Mouse (Mus musculus): ENCODE measurements around the gene Tmem171. TPM values are rescaled to one million over a fixed set of nuclear protein-coding genes. Genes with fewer than 3 reads are reported as not detected.

The Tmem171 gene
- polyA plus RNA-seq, 1 experiment = 0.10 TPM

GRCm38 (mm10) chr13:98699051-98699744 is 4.6 kb upstream of the Tmem171 start:
- TF ChIP-seq CTCF (IDR thresholded peaks at IDR 0.05; ENCODE audit: extremely low read depth, insufficient read depth, low read length) (no peak), POLR2A (IDR thresholded peaks at IDR 0.05; ENCODE audit: extremely low read depth, insufficient read depth, low read length) (no peak)
- H3K4me1 ChIP-seq (ENCODE audit: control insufficient read depth, insufficient read depth, low read length) = no peaks in the 10 kb centered on the region
- no peak overlapping the region for H3K27ac ChIP-seq (ENCODE audit: insufficient read depth, low read length)
- no peak overlapping the region for H3K4me3 ChIP-seq (ENCODE audit: insufficient read depth, low read length)

DNA sequence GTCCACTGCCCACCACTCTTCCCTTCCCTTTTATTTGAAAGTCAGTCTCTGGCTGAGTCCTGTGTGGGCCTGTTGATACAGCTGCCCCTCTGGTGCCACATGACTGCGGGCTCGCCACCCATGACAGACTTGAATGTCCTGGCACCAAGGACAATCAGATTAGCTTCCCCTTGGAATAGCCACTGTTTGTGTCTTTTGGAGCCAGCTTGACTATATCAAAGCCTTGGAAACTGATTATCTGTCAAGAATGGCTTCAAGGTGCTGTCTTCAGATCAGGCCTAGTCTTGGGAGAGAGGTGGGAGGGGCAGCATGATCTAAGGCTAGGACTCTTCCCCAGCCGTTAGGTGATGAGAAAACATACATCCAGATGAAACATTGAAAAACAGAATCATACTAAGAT is 2.1 kb upstream of the Tmem171 start:
- no peak overlapping the region for H3K4me3 ChIP-seq (ENCODE audit: insufficient read depth, low read length)
- H3K4me1 ChIP-seq (ENCODE audit: control insufficient read depth, insufficient read depth, low read length) = no peaks in the 10 kb centered on the region
- TF ChIP-seq CTCF (IDR thresholded peaks at IDR 0.05; ENCODE audit: extremely low read depth, insufficient read depth, low read length) = no peak
- TF ChIP-seq POLR2A (IDR thresholded peaks at IDR 0.05; ENCODE audit: extremely low read depth, insufficient read depth, low read length) = no peak
- no peak overlapping the region for H3K27ac ChIP-seq (ENCODE audit: insufficient read depth, low read length)

- TF ChIP-seq CTCF (IDR thresholded peaks at IDR 0.05; ENCODE audit: extremely low read depth, insufficient read depth, low read length) = no peak
- no peak for TF ChIP-seq POLR2A (IDR thresholded peaks at IDR 0.05; ENCODE audit: extremely low read depth, insufficient read depth, low read length)
- Histone ChIP-seq H3K4me1 (ENCODE audit: control insufficient read depth, insufficient read depth, low read length) (no peaks in the 10 kb centered on the region), H3K27ac (ENCODE audit: insufficient read depth, low read length) (no peak overlapping the region), H3K4me3 (ENCODE audit: insufficient read depth, low read length) (no peak overlapping the region)
Measured at GRCm38 (mm10) chr13:98695546-98695945, 912 bp upstream of the Tmem171 start.

DNA sequence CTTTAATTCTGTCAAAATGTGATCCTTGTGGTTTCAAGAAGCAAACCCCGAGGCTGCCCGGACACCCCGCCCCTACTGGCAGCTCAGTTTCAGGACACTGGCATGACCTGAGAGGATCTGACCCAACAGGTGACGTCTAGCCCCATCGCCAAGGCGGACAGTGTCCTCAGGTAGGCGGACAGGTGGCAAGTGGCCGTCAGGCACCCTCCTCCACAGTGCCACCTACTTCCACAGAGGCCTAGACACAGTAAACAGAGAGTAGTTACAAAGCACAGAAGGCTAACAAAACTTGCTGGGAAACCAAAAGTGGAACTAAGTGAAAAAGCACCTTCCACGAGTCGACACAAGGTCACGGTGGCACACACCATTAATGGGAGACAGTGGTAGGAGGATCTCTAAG is 1.3 kb downstream of the Tmem171 start:
- H3K27ac ChIP-seq (ENCODE audit: insufficient read depth, low read length) = no peak overlapping the region
- H3K4me3 ChIP-seq (ENCODE audit: insufficient read depth, low read length) = no peak overlapping the region
- TF ChIP-seq POLR2A (IDR thresholded peaks at IDR 0.05; ENCODE audit: extremely low read depth, insufficient read depth, low read length) = no peak
- TF ChIP-seq CTCF (IDR thresholded peaks at IDR 0.05; ENCODE audit: extremely low read depth, insufficient read depth, low read length) = no peak
- no peaks in the 10 kb centered on the region for H3K4me1 ChIP-seq (ENCODE audit: control insufficient read depth, insufficient read depth, low read length)

DNA sequence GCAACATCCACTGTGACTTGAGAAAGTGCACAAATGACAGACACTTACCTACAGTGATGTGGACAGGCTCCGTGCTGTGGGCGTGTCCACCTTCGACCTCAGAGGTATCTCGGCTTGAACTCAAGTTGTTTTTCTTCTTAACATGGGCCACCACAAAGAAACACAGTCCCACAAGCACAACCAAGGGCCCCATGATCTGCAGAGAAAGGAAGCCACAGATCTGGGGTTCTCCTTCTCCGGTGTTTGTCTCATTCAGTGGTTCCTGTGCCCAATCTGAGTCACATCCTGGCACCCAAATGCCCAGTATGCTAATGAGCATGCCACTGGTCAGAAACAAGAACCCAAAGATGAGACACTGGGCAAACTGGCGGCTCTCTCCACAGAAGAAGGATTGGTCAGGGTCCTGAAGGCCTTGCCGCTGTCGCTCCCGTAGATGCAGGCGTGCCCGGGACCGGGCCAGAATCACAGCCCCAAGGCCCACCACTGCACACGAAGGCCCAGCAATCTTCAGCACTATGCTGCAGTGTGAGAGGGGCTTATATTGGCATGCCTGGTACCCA is 2.6 kb downstream of the Tmem171 start:
- H3K4me1 ChIP-seq (ENCODE audit: control insufficient read depth, insufficient read depth, low read length) = no peaks in the 10 kb centered on the region
- no peak overlapping the region for H3K4me3 ChIP-seq (ENCODE audit: insufficient read depth, low read length)
- H3K27ac ChIP-seq (ENCODE audit: insufficient read depth, low read length) = no peak overlapping the region
- no peak for TF ChIP-seq POLR2A (IDR thresholded peaks at IDR 0.05; ENCODE audit: extremely low read depth, insufficient read depth, low read length)
- no peak for TF ChIP-seq CTCF (IDR thresholded peaks at IDR 0.05; ENCODE audit: extremely low read depth, insufficient read depth, low read length)

- H3K27ac ChIP-seq (ENCODE audit: insufficient read depth, low read length) = no peak overlapping the region
- H3K4me3 ChIP-seq (ENCODE audit: insufficient read depth, low read length) = no peak overlapping the region
- TF ChIP-seq POLR2A (IDR thresholded peaks at IDR 0.05; ENCODE audit: extremely low read depth, insufficient read depth, low read length) (no peak), CTCF (IDR thresholded peaks at IDR 0.05; ENCODE audit: extremely low read depth, insufficient read depth, low read length) (no peak)
- no peaks in the 10 kb centered on the region for H3K4me1 ChIP-seq (ENCODE audit: control insufficient read depth, insufficient read depth, low read length)
Measured at GRCm38 (mm10) chr13:98690886-98691285, 3.7 kb downstream of the Tmem171 start.

GRCm38 (mm10) chr13:98689605-98690290 is 4.9 kb downstream of the Tmem171 start:
- H3K4me1 ChIP-seq (ENCODE audit: control insufficient read depth, insufficient read depth, low read length) = no peaks in the 10 kb centered on the region
- TF ChIP-seq CTCF (IDR thresholded peaks at IDR 0.05; ENCODE audit: extremely low read depth, insufficient read depth, low read length) (no peak), POLR2A (IDR thresholded peaks at IDR 0.05; ENCODE audit: extremely low read depth, insufficient read depth, low read length) (no peak)
- no peak overlapping the region for H3K27ac ChIP-seq (ENCODE audit: insufficient read depth, low read length)

GRCm38 (mm10) chr13:98687931-98688330 is 6.7 kb downstream of the Tmem171 start:
- no peaks in the 10 kb centered on the region for H3K4me1 ChIP-seq (ENCODE audit: control insufficient read depth, insufficient read depth, low read length)
- H3K4me3 ChIP-seq (ENCODE audit: insufficient read depth, low read length) = no peak overlapping the region
- H3K27ac ChIP-seq (ENCODE audit: insufficient read depth, low read length) = no peak overlapping the region
- TF ChIP-seq CTCF (IDR thresholded peaks at IDR 0.05; ENCODE audit: extremely low read depth, insufficient read depth, low read length) = no peak
- no peak for TF ChIP-seq POLR2A (IDR thresholded peaks at IDR 0.05; ENCODE audit: extremely low read depth, insufficient read depth, low read length)

More at GRCm38 (mm10) chr13:98689605-98690290, 4.9 kb downstream of the Tmem171 start:
- H3K4me3 ChIP-seq (ENCODE audit: insufficient read depth, low read length) = no peak overlapping the region

DNA sequence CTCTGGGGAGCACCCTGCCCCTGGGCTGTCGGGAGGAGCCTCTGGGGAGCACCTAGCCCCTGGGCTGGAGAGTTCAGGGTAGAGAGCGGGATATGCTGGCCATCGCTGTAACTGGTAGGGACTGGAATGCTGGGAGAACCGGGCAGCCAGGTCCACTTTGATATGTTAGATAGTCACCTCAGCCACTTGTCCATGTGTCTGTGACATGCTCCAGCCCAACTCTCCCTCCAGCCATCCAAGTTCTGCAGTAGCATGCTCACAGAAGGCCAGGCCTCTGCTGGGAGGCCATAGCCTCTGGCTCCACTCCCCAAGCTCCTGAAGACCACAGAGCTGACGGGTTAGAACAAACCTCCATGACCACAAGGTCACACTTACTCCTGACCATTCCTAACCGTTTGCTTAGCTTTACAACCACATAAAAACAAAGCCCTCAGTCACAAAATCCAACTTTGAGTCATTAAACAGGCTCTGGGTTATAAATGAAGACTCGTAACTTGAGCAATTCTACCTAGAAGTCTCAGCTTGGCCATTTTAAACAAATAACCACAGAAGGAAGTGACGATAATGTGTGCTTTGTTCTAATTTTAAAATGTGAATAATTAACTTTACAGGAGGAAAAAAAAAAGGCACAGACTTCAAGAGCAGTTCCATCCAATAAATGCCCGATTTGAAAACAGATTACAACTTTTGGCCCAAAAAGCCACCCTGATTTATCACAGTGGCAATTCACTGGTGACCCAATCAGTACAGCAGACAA is 10.3 kb downstream of the Tmem171 start:
- Histone ChIP-seq H3K4me1 (ENCODE audit: control insufficient read depth, insufficient read depth, low read length) (no peaks in the 10 kb centered on the region), H3K4me3 (ENCODE audit: insufficient read depth, low read length) (no peak overlapping the region), H3K27ac (ENCODE audit: insufficient read depth, low read length) (no peak overlapping the region)
- TF ChIP-seq CTCF (IDR thresholded peaks at IDR 0.05; ENCODE audit: extremely low read depth, insufficient read depth, low read length) = no peak
- TF ChIP-seq POLR2A (IDR thresholded peaks at IDR 0.05; ENCODE audit: extremely low read depth, insufficient read depth, low read length) = no peak

All from cortical plate, adult 2 months (tissue).